Mouse (Mus musculus): ENCODE measurements around the gene S100a10.

- no peak for TF ChIP-seq CTCF (IDR thresholded peaks at IDR 0.05)
- TF ChIP-seq POLR2A (IDR thresholded peaks at IDR 0.05; ENCODE audit: insufficient read depth, low read depth, low read length) = no peak
These were observed 12.8 kb downstream of the S100a10 start for GRCm38 (mm10) chr3:93567721-93568120.

Measured in heart, adult 2 months (tissue).